Mouse (Mus musculus): Measurements from ENCODE around the gene Olfr726. TPM values are rescaled to one million over a fixed set of nuclear protein-coding genes. Genes with fewer than 3 reads are reported as not detected.

Olfr726 gene
- polyA plus RNA-seq (2012; rRNA removed), result not detected in 2 replicates

DNA sequence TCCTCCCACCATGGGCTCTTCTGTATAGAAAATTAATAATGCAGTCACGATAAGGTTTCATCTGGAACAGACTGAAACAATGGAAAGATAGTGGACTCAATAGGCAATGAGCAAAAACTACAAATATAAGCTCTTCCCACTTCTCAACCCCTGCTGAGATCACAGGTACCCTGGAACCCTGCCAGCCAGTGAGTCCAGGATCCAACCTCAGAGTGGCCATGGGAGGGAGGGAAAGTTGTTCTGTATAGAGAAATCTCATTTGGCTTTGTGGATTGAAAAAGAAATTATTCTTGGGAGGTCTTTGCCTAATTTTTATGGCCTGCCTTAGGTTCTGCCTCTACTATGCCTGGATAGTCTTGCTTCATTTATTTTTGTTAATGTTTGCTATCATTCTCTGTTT, at the start of gene Olfr726:
Gene Olfr726, minus strand, starts transcription at position 101 of the 400 bp plus-strand sequence.
- no peak for DNase-seq (ENCODE audit: low spot score)

DNA sequence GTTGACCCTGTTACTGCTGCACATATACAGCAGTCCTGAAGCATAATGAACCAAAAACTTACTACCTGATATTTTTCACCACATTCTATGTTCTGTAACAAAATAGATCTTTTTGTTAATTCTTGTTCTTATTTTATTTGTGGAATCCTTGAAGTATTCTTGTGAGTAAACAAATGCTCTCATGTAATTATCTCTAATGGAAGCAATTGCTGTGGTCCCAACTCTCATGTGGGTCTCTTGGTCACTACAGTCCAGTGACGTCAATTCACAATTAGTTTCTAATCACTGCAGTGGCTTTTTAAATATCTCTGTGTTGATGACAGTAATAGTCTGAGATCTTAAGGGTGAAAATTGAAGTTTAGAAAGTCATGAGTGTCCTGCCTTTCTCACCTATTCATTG, 32.1 kb upstream of the Olfr726 start, which contains the start of gene Olfr727:
Gene Olfr727, plus strand, starts transcription at position 301 of the 400 bp plus-strand sequence.
- DNase-seq (ENCODE audit: low spot score), result no peak

DNA sequence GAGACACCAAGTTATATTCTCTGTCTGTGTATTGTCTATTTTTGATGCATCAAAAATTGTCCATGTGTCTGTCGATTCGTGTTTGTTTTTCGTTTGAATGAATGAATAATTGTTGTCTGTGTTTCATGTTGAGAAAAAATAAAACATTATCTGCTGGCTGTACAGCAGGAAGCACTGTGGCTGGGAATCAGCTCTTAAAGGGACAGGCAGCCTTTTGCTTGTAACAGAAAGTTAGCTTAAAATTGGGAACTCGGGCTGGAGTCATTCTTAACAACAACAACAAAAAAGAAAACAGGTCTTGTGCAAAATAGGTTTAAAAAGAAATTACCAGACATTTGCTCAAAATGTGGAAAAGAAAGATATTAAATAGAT, 28.0 kb downstream of the Olfr726 start:
- DNase-seq (ENCODE audit: low spot score), result no peak

DNA sequence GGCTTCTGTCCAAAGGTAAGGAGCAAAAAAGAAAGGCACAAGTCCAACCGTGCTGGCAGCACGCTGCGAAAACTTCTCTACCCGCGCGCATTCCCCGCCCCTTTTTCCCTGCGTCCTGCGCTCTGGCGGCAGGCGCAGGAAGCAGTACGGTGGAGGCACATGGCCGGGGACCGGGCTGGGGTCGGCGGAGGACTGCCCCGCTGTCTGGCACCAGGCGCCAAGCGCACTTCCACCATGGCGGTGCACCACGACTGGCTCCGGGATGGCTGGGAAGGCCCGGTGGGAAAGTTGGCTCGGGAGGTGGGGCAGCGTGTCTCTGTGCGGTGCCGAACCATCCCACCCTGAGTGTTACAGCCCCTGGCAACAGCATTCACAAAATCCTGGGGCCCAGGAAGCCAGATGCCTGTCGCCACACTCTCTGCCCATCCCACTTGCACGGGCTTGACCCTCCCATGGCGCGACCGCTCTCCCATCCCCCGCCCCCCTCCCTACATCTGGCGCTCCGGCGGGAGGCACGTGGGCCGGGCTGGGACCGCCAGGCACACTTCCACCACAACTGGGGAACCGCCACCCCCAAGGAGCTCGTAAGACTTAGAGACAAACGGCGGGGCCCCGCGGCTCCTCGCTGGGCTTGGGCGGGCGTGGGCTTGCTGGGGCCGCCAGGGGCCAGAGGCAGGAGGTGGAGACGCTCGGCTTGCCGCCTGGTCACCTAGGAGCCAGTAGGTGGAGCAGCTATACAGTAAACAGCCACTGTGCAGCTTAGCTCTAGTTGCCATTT, 28.6 kb downstream of the Olfr726 start:
- peak; percentile 32 for DNase-seq (ENCODE audit: low spot score)

DNA sequence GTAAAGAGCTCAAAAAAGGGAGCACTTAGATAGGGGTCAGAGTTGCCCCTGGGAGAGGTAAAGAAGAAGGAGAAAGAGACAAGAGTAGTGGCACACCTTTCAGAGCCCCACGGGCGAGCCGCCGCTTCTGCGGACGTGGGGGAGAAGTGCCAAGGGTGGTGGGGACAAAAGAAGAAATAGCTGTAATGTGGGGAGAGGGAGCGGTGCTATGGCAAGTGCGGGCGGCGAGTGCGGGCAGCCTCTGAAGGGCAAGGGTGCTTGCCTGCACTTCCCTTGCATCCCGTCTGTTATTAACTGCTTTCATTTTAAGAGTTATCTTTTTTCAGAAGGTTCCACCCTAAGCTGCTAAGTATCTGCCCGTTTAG, 29.2 kb downstream of the Olfr726 start:
- DNase-seq (ENCODE audit: low spot score), result no peak

DNA sequence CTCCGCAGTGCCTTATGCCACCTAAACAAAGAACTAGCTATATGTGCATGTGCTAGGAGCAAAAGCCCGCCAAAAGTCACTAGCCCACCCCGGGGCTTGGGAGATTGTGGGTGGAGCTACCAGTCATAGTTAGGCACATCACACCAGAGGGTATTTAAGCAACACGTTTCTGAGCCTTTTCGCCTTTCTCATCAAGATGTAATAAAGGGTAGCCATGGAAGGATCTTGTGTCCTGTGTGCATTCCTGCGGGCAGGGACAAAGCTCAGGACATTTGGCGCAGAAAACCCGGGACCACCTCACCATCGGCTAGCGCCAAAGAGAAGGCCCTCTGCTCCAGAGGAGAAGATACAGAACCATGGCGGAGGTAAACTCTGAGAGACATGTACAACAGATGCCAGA, 29.6 kb downstream of the Olfr726 start:
- DNase-seq (ENCODE audit: low spot score), result no peak

DNA sequence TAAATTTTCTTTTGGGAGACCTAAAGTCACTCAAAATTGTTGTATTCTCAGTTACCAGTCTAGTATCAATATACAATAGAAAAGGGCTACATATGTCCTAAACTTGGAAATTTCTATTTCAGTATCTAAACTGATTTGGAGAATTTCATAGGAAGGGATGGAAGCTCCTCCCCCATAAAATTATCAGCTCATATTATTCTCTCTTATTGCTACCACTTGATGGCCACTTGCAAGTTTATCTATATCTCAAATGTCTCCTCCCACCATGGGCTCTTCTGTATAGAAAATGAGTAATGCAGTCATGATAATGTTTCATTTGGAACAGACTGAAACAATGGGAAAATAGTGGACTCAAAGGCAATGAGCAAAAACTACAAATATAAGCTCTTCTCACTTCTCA, 50.5 kb downstream of the Olfr726 start, which contains the start of gene Olfr725:
Gene Olfr725, minus strand, starts transcription at position 101 of the 400 bp plus-strand sequence.
- DNase-seq (ENCODE audit: low spot score), result no peak

Other genes with a start within 250 kb of the Olfr726 start
- gene Olfr722, start 189.0 kb downstream of the Olfr726 start, polyA plus RNA-seq (2012; rRNA removed), result not detected in 2 replicates
- gene Olfr723, start 159.2 kb downstream of the Olfr726 start, polyA plus RNA-seq (2012; rRNA removed), result not detected in 2 replicates
- not detected in 2 replicates for gene Olfr724, start 127.7 kb downstream of the Olfr726 start, polyA plus RNA-seq (2012; rRNA removed)
- gene Olfr725, start 50.6 kb downstream of the Olfr726 start, polyA plus RNA-seq (2012; rRNA removed), result not detected in 2 replicates
- gene Olfr727, start 32.2 kb upstream of the Olfr726 start, polyA plus RNA-seq (2012; rRNA removed), result not detected in 2 replicates
- not detected in 2 replicates for gene Olfr728, start 51.7 kb upstream of the Olfr726 start, polyA plus RNA-seq (2012; rRNA removed)
- not detected in 2 replicates for gene Olfr729, start 62.0 kb upstream of the Olfr726 start, polyA plus RNA-seq (2012; rRNA removed)
- not detected in 2 replicates for gene Olfr730, start 97.2 kb upstream of the Olfr726 start, polyA plus RNA-seq (2012; rRNA removed)
- gene Olfr731, start 150.9 kb upstream of the Olfr726 start, polyA plus RNA-seq (2012; rRNA removed), result not detected in 2 replicates
- not detected in 2 replicates for gene Olfr732, start 193.3 kb upstream of the Olfr726 start, polyA plus RNA-seq (2012; rRNA removed)
- gene Olfr733, start 210.6 kb upstream of the Olfr726 start, polyA plus RNA-seq (2012; rRNA removed), result not detected in 2 replicates
- gene Olfr734, start 235.8 kb upstream of the Olfr726 start, polyA plus RNA-seq (2012; rRNA removed), result not detected in 2 replicates